Mouse (Mus musculus): ENCODE data around the gene Zfp53. TPM values are rescaled to one million over a fixed set of nuclear protein-coding genes. Genes with fewer than 3 reads are reported as not detected.
"Not testable (repeated sequence)": the region's sequence is repeated elsewhere in the genome, so short reads cannot be mapped to it uniquely, and the experiment has no call there.

Gene Zfp53
- 9.5 and 11.1 TPM in 2 replicates for polyA plus RNA-seq (2015; fragmentation: Nextera tagmentation; extraction: Ambion mirVana)

DNA sequence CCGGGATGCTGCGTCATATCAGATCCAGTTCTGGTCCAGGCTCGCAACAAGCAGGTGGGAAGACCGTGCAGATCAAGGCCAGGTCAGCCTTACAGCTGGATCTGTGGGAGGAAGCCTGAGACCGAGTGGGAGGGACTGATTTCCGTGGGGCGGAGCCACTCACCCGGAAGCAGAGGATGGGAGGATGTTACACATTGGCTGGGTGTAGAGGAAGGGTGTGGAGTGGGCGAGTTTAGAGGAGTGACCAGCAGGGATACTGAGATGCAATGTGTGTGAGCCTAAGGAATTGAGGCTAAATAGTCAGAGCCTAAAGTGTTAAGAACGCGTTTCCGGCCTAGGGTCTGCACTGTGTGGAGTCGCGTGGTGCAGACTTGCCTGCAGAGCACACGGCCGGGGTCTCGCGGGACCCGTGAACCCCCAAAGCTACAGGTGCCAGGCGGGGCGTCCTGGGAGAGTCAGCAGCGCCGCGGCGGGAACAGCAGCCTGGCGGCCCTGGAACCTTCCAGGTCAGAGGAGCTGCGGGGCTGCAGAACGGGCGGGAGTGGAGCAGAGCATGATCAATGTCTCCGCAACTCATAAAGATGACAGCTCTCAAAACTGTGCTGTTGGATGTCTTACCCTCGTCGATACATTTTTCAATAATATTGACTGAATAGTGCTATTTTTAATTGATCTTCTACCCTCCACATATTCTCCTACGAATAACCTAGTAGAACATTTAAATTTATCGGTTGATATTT is at the start of gene Zfp53:
Zfp53 (plus strand) TSS at position 239 of the 740 bp plus-strand sequence.
- Histone ChIP-seq H3K27me3 (no peaks in the 10 kb centered on the region), H3K36me3 (0 out of 2 replicates have a peak, but pooled peaks cover 2% of the 10 kb centered on the region), H3K27ac (peak within 1 kb of the TSS; percentile 63), H3K4me1 (replicated peaks) (peaks cover 13% of the 10 kb centered on the region), H3K9ac (replicated peaks) (peak within 1 kb of the TSS; percentile 81), H3K4me2 (replicated peaks) (peak within 1 kb of the TSS; percentile 67), H3K9me3 (no peaks in the 10 kb centered on the region), H3K4me3 (replicated peaks) (peak within 1 kb of the TSS; percentile 74)
- peak; percentile 100 for ATAC-seq
- WGBS: under 1% methylated on average over 34 of the region's 34 CpGs

DNA sequence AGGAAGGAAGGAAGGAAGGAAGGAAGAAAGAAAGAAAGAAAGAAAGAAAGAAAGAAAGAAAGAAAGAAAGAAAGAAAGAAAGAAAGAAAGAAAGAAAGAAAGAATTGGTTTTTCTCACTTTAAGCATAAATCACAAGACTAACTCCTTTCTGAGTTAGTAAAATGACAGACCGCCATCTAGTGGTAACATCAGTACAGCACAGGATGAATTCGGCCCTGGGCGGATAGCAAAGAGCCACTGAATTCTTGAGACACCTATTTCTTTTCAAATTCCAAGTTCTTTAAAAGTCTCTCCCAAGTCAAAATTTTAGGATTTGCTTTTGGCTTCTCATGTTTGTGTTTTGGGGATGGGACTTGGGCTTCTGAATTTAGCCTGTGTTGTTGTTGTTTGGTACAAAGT is 39.1 kb upstream of the Zfp53 start:
- H3K9ac ChIP-seq (replicated peaks): peak overlapping the region; percentile 60; the same call in 1 of the 2 replicates
- WGBS: 0% methylated on average over 3 of the region's 3 CpGs
- peak; percentile 73 for ATAC-seq

DNA sequence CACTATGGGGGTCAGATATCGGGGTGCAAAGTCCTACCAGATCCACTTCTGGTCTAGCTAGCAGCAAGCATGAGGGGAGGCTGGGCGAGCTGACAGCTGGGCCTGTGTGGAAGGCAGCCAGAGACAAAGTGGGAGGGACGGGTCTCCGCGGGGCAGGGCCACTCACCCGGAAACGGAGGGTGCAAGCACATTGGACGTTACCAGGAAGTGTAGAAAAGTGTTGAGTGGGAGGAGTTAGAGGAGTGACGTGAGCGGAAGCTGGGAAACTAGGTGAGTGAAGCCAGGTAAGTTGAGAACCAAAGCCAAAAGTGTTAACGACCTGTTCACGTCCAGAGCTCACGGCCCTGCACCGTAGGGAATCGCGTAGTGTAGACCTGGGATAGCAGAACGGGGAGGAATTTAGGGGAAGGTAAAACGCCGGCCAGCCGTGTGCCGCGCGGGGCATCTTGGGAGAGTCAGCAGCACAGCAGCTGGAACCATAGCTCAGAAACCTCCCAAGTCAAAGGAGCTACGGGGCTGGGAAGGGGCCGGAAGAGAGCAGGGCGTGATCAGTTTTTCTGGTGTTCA is 38.6 kb upstream of the Zfp53 start, which contains the start of gene Zfp51:
Zfp51 (plus strand) TSS at position 237 of the 567 bp plus-strand sequence.
- no peaks in the 10 kb centered on the region; the same call in 1 of the 2 replicates for H3K36me3 ChIP-seq

More for the DNA sequence above, 39.1 kb upstream of the Zfp53 start:
- Histone ChIP-seq H3K4me1 (replicated peaks) (peaks cover 14% of the 10 kb centered on the region), H3K36me3 (no peaks in the 10 kb centered on the region; the same call in 1 of the 2 replicates), H3K27me3 (no peaks in the 10 kb centered on the region), H3K9me3 (no peaks in the 10 kb centered on the region), H3K4me3 (replicated peaks) (peak overlapping the region; percentile 56), H3K4me2 (replicated peaks) (peak overlapping the region; percentile 61), H3K27ac (peak overlapping the region; percentile 80)

DNA sequence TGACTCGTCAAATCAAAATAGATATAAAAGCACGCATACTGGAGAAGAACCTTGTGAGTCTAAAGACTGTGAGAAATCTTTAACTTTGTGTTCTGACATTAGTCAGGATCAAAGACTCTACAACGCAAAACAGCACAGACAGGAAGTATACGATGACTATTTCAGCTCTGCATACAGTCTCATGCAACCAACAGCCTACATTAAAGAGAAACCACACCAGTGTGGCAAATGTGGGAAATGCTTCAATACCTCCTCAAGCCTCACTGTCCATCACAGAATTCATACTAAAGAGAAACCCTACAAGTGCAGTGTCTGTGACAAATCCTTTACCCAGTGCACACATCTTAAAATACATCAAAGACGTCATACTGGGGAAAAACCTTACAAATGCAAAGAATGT is 25.2 kb upstream of the Zfp53 start:
- H3K4me1 ChIP-seq (replicated peaks): no peaks in the 10 kb centered on the region
- H3K9ac ChIP-seq (replicated peaks): no peak overlapping the region
- WGBS: 87% methylated on average over 5 of the region's 5 CpGs
- H3K9me3 ChIP-seq: no peaks in the 10 kb centered on the region
- no peaks in the 10 kb centered on the region for H3K27me3 ChIP-seq
- peaks cover 45% of the 10 kb centered on the region for H3K36me3 ChIP-seq
- no peak overlapping the region for H3K4me3 ChIP-seq (replicated peaks)
- no peak overlapping the region for H3K4me2 ChIP-seq (replicated peaks)
- no peak overlapping the region for H3K27ac ChIP-seq
- ATAC-seq: no peak

More for the DNA sequence above, 38.6 kb upstream of the Zfp53 start, which contains the start of gene Zfp51:
- H3K27me3 ChIP-seq: no peaks in the 10 kb centered on the region
- peak within 1 kb of the TSS; percentile 80 for H3K27ac ChIP-seq
- H3K4me2 ChIP-seq (replicated peaks): peak within 1 kb of the TSS; percentile 61
- WGBS: under 1% methylated on average over 26 of the region's 26 CpGs
- H3K4me1 ChIP-seq (replicated peaks): peaks cover 14% of the 10 kb centered on the region
- peak within 1 kb of the TSS; percentile 60 for H3K9ac ChIP-seq (replicated peaks)
- H3K9me3 ChIP-seq: no peaks in the 10 kb centered on the region
- ATAC-seq: peak; percentile 99
- H3K4me3 ChIP-seq (replicated peaks): peak within 1 kb of the TSS; percentile 56

DNA sequence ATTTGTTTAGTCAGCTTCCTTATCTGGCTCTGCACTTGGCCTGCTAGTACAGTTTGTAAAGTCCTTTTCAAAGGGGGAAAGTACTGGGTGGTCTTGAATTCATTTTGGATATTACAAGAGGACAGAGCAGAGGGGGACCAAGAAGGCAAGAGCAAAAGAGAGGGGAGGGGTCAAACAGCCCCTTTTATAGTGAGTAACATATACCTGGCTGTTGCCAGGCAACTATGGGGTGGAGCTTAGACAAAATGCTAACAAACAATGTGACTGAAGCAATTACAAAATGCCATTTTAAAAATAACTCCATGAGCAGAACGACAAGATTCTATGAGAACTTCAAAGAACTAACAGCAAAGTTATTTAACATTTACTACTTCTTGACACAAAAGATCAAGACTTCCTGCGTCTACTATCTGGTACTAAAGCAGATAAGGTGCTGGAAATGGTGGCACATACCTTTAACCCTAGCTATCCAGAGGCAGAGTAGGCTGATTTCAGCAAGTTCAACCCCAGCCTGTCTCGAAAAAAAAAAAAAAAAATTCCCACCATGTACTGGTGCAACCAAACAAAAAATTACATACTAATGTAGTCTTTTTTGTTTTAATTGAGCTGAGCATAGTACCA is 16.7 kb upstream of the Zfp53 start:
- H3K36me3 ChIP-seq: no peaks in the 10 kb centered on the region
- H3K4me2 ChIP-seq (replicated peaks): no peak overlapping the region
- H3K4me3 ChIP-seq (replicated peaks): no peak overlapping the region
- H3K27ac ChIP-seq: no peak overlapping the region
- H3K4me1 ChIP-seq (replicated peaks): no peaks in the 10 kb centered on the region; the same call in 1 of the 2 replicates
- no peak for ATAC-seq
- H3K9me3 ChIP-seq: no peaks in the 10 kb centered on the region
- no peaks in the 10 kb centered on the region for H3K27me3 ChIP-seq
- no peak overlapping the region for H3K9ac ChIP-seq (replicated peaks)
- 75% methylated on average over 3 of the region's 3 CpGs for WGBS

DNA sequence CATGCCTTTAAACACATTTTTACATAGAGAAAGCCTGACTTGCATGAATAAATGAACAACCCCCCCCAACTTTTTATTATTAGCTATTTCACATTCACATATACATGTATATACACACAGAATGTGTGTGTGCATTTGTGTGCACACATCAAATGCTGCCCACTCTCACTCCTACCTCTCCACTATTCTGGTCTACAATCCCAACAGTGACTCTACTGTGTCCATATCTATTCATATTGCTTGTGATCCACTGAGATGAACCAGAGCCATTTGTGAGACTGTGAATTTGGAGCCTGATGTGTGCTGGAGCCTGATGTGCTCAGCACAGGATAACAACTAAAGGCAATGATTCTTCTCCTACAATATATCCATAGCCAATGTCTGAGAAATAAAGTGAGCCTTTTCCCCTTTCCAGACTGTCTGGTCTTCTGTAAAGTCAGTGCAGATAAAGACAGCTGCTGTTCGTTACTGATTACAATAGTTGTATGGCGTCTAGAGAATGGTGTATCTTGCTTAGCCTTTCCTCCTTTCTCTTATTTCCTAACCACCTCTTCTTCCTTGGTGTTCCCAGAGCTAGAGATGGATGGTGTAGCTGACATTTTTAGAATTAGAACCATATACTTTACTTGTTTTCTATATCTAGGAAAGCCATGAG is 16.0 kb upstream of the Zfp53 start:
- WGBS: 80% methylated on average over 2 of the region's 2 CpGs
- H3K4me1 ChIP-seq (replicated peaks): no peaks in the 10 kb centered on the region; the same call in 1 of the 2 replicates
- no peak overlapping the region for H3K27ac ChIP-seq
- no peak overlapping the region for H3K9ac ChIP-seq (replicated peaks)
- no peaks in the 10 kb centered on the region for H3K9me3 ChIP-seq
- H3K4me3 ChIP-seq (replicated peaks): no peak overlapping the region
- H3K27me3 ChIP-seq: no peaks in the 10 kb centered on the region
- H3K4me2 ChIP-seq (replicated peaks): no peak overlapping the region
- H3K36me3 ChIP-seq: no peaks in the 10 kb centered on the region
- no peak for ATAC-seq

DNA sequence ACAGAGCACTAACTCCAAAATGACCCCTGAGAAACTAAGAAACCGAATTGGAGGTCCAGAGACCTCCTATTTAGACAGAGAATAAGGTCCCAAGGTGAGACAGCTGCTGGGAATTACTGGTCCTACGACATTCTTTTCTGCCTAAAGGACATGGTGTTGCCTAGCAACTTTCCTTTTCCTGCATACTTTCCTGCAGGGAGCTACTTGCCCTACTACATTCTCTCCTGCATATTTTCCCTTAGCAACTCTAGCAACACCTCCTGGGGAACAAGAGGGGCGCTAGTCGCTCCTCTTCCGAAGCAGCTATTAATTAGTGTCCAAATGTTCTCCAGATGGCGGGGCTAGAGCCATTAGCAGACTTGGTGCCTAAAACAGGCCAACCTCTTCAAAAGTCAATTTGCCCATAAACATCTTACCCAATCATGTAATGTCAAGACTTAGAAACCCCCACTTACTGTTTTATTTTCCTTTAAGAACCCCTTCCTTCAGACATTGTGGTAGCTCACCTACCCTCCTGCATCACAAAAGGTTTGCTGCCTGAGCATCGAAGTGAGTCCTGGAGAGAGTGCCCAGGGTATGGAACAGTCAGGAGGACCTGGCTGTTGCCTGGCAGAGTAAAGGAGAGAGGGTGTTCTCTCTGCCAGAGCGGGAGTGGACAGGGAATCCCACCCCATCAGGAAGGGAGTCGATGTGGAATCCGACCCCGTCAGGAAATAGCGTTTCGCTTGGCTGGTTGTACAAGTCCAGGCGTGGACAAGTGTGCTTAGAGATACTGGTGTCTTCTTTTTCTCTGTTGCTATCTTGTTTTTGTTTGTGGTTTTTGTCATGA is 15.2 kb upstream of the Zfp53 start:
- Histone ChIP-seq H3K4me1 (replicated peaks) (no peaks in the 10 kb centered on the region; the same call in 1 of the 2 replicates), H3K27me3 (no peaks in the 10 kb centered on the region), H3K4me2 (replicated peaks) (no peak overlapping the region), H3K4me3 (replicated peaks) (no peak overlapping the region), H3K9me3 (no peaks in the 10 kb centered on the region), H3K9ac (replicated peaks) (no peak overlapping the region), H3K27ac (no peak overlapping the region), H3K36me3 (no peaks in the 10 kb centered on the region)
- no peak for ATAC-seq
- 33% methylated on average over 14 of the region's 14 CpGs for WGBS

DNA sequence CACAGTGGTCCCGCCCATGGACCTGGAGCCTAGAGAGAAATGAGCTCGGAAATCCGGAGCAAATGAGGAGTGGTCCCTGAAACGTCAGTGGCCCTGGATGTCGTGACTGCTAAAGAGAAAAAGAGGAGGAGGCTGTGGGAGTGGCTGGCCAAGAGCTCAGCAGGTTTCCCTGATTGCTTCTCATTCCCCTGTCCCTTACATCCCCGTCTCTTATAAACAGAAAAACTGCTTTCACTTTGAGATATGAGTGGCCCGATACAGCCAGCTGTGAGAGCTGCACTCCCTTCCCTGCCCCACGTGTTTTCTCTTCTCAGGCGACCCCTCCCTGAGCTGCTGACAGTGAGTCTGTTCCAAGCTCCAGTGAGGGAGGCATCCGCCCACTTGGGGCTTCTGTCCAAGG is 14.1 kb upstream of the Zfp53 start:
- not testable (repeated sequence) for H3K36me3 ChIP-seq; H3K4me3 ChIP-seq (replicated peaks); H3K9me3 ChIP-seq; H3K27ac ChIP-seq; H3K27me3 ChIP-seq; H3K9ac ChIP-seq (replicated peaks); ATAC-seq; H3K4me1 ChIP-seq (replicated peaks); H3K4me2 ChIP-seq (replicated peaks)
- WGBS: 29% methylated on average over 10 of the region's 10 CpGs

DNA sequence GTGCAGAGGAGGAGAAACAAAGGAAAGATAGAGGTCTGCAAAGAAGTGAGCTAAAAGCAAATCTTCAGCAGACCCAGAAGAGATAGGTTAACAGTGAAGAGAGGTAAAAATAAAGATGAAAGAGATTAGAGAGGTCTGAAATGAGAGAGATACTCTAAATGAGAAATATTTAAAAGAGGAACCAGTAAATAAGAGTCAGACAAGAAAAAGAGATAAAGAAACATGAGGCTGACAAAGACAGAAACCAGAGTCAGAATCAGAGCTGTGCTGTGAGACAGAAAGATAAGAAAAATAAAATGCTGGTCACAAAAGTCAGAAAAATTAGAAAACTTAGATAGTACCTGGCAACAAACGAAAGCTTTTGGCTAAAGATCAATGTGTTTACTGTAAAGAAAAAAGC is 13.5 kb upstream of the Zfp53 start:
- not testable (repeated sequence) for H3K4me2 ChIP-seq (replicated peaks); H3K4me3 ChIP-seq (replicated peaks); H3K9me3 ChIP-seq; H3K9ac ChIP-seq (replicated peaks); H3K36me3 ChIP-seq; H3K4me1 ChIP-seq (replicated peaks); H3K27ac ChIP-seq; ATAC-seq; H3K27me3 ChIP-seq
- WGBS: 95% methylated on average over 1 of the region's 1 CpGs

DNA sequence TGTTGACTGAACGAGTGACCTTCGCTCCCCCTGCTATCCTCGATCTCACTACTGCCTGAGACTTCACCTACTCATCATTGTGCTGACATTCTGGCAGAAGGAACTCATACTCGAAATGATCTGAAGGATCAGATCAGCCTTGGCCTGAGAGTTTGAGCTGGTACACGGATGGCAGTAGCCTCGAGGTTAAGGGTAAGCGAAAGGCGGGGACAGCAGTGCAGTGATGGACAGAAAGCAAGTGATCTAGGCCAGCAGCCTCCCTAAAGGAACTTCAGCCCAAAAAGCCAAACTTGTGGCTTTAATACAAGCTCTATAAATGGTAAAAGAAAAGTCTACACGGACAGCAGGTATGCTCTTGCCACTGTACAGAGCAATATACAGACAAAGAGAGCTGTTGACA is 12.4 kb upstream of the Zfp53 start:
- not testable (repeated sequence) for H3K36me3 ChIP-seq; H3K4me2 ChIP-seq (replicated peaks); H3K4me3 ChIP-seq (replicated peaks); H3K9ac ChIP-seq (replicated peaks); H3K9me3 ChIP-seq; H3K27me3 ChIP-seq; H3K27ac ChIP-seq; ATAC-seq; H3K4me1 ChIP-seq (replicated peaks)
- WGBS: 86% methylated on average over 4 of the region's 9 CpGs

DNA sequence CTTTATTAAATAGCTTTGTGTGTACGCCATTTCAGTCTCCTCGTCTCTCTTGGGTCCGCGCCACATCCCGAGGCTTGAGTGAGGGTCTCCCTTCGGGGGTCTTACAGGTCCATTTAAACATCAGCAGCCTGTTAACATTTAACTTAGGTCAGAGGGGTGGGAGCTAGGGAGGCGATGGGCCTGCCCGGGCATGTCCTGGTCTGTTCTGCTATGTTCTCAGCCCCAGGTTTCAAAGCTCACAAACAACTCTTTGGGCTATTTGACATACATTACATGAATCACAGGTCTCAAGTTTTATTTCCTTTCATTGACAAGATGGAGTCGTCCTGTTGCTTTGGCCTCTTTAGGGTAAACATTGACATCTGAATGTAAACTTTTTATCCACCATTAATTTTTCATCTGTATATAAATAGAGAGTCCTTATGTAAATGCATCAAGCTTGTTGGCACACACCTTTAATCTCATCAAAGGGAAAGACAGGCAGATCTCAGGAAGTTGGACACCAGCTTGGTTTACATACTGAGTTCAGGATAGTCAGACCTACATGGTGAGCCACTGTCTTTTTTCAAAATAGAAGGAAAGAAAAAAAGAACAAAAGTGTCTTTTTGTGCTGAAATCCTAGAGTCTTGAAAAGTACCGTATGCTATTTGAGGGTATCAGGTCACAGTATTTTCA is 10.6 kb upstream of the Zfp53 start:
- H3K36me3 ChIP-seq; H3K4me2 ChIP-seq (replicated peaks); H3K27me3 ChIP-seq; H3K4me3 ChIP-seq (replicated peaks); H3K27ac ChIP-seq; H3K9ac ChIP-seq (replicated peaks); ATAC-seq; H3K4me1 ChIP-seq (replicated peaks); H3K9me3 ChIP-seq: not testable (repeated sequence)
- WGBS: 92% methylated on average over 10 of the region's 10 CpGs
